Mouse (Mus musculus) liver, embryonic 11.5 days (tissue): ENCODE measurements around the gene Glod4. TPM values are rescaled to one million over a fixed set of nuclear protein-coding genes. Genes with fewer than 3 reads are reported as not detected.

Experiments
- ATAC-seq: fragments of 200-750 bp; cut with Nextera tagmentation; replicated peaks from 2 replicates; pipeline ENCODE4 v1.8.0; 2017; ENCODE audit warnings: moderate number of reproducible peaks, mild to moderate bottlenecking, moderate TSS enrichment, moderate library complexity; ENCODE audit not compliant: low FRiP score
- DNase-seq: peaks from one replicate; pipeline ENCODE4 v3.0.0-alpha.2; 2017; ENCODE audit warnings: low spot score
- H3K27ac ChIP-seq: fragments of 300-500 bp; sonication (generic); 2 replicates; pipeline ENCODE4 v1.5.1; 2014; ENCODE audit warnings: mild to moderate bottlenecking, low read depth, low read length, control low read depth
- H3K27me3 ChIP-seq: fragments of 300-500 bp; sonication (generic); replicated peaks from 2 replicates; pipeline ENCODE4 v1.6.1; 2014; ENCODE audit warnings: low read length, mixed read lengths; ENCODE audit not compliant: control insufficient read depth, insufficient read depth
- H3K36me3 ChIP-seq: fragments of 300-500 bp; sonication (generic); 2 replicates; pipeline ENCODE4 v1.6.1; 2014; ENCODE audit warnings: mild to moderate bottlenecking, low read length, moderate library complexity, mixed read lengths; ENCODE audit not compliant: control insufficient read depth, insufficient read depth
- H3K4me1 ChIP-seq: fragments of 300-500 bp; sonication (generic); replicated peaks from 2 replicates; pipeline ENCODE4 v1.6.1; 2014; ENCODE audit warnings: low read length, mixed read lengths; ENCODE audit not compliant: control insufficient read depth, insufficient read depth
- H3K4me2 ChIP-seq: fragments of 300-500 bp; sonication (generic); 2 replicates; pipeline ENCODE4 v1.6.1; 2014; ENCODE audit warnings: mild to moderate bottlenecking, control low read depth, moderate library complexity
- H3K4me3 ChIP-seq: fragments of 300-500 bp; sonication (generic); 2 replicates; pipeline ENCODE4 v1.5.1; 2014; ENCODE audit warnings: low read depth, low read length, control low read depth
- H3K9ac ChIP-seq: fragments of 300-500 bp; sonication (generic); 2 replicates; pipeline ENCODE4 v1.6.1; 2014; ENCODE audit warnings: low read depth, low read length, control low read depth
- H3K9me3 ChIP-seq: fragments of 300-500 bp; sonication (generic); 2 replicates; pipeline ENCODE4 v1.6.1; 2016; ENCODE audit warnings: low read length, inconsistent platforms, mixed read lengths; ENCODE audit not compliant: control insufficient read depth
- WGBS: fragments of 180-500 bp; shearing (Covaris S2); extraction: QIAGEN DNeasy Blood & Tissue Kit; methylation state at CpG from one replicate; pipeline ENCODE4 v1.1.7; 2014; 5-methylcytosine and 5-hydroxymethylcytosine counted together
- polyA plus RNA-seq: library from polyadenylated mRNA; unstranded; fragments of >200 nt; fragmentation: Nextera tagmentation; extraction: Ambion mirVana; gene quantifications from 2 replicates; pipeline ENCODE4 v1.2.1, GENCODE M21; 2014

Glod4 gene
- polyA plus RNA-seq, 1 experiment from 2014 or later, result 137 TPM

DNA sequence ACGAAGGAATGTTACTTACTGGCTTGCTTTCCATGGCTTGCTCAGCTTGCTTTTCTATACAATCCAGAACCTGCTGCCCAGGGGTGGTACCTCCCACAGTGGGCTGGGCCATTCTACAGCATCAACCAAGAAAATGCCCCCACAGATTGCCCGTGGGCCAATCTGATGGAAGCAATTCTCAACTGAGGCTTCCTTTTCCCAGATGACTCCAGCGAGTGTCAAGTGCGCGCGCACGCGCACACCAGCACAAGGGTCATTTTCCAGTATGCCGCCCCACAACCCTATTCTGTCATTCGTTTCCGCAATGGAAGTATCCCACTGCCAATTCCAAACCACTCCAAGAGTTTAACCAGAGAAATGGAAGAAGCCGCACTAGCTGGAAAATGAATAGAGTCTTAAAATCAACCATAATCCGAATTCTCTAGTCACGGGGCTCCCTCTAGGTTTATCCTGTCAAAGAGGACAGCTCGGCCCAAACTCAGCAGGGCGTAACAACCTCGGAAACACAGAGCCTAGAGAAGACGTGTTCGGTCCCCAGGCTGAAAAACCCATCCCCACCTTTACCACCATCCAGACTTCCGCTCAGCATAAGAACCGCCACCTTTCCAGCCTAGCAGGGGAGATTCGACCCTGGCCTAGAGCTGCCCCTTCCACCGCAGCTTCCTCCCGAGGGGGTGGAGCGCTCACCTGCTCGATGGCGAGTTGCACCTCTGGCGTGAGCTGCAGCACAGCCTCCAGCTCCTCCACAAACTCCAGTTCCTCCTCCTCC is 64.6 kb downstream of the Glod4 start:
- Histone ChIP-seq H3K9ac (peak overlapping the region; percentile 86), H3K4me1 (peaks cover 5% of the 10 kb centered on the region; the same call in 1 of the 2 replicates), H3K27ac (peak overlapping the region; percentile 53; the same call in 1 of the 2 replicates), H3K27me3 (no peaks in the 10 kb centered on the region), H3K9me3 (no peaks in the 10 kb centered on the region), H3K4me3 (peak overlapping the region; percentile 84), H3K36me3 (no peaks in the 10 kb centered on the region), H3K4me2 (peak overlapping the region; percentile 85)
- WGBS, result under 1% methylated on average over 28 of the region's 28 CpGs
- DNase-seq, result peak; percentile 50
- ATAC-seq, result peak; percentile 72

DNA sequence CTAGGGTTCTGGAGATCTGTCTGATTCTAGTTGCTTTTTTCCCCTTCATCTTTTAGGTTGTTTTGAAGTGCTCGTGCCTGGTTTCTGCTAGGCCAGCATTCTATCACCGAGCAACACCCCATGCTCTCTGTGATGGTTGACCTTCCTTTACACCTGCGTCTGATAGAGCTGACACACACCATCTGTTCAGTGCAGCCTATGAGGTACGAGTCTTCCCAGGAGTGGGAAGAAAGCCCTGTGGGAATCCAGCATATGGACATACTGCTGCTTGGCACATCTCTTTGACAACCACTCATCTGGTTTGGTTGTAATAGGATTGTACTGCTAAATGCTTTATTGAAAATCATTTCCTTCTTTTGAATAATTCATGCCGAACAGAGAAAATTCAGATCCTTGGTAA is 73.3 kb downstream of the Glod4 start:
- Histone ChIP-seq H3K9ac (no peak overlapping the region), H3K27ac (no peak overlapping the region), H3K4me3 (no peak overlapping the region), H3K4me1 (no peaks in the 10 kb centered on the region), H3K36me3 (no peaks in the 10 kb centered on the region), H3K9me3 (no peaks in the 10 kb centered on the region), H3K27me3 (no peaks in the 10 kb centered on the region), H3K4me2 (no peak overlapping the region)
- WGBS, result 77% methylated on average over 5 of the region's 5 CpGs
- no peak for ATAC-seq
- no peak for DNase-seq

- H3K27ac ChIP-seq, result no peak overlapping the region
- no peak overlapping the region for H3K4me3 ChIP-seq
- no peaks in the 10 kb centered on the region for H3K4me1 ChIP-seq
- no peak overlapping the region for H3K9ac ChIP-seq
- no peaks in the 10 kb centered on the region for H3K36me3 ChIP-seq
- H3K4me2 ChIP-seq, result no peak overlapping the region
- 94% methylated on average over 3 of the region's 3 CpGs for WGBS
- H3K9me3 ChIP-seq, result no peaks in the 10 kb centered on the region
- DNase-seq (no peak), ATAC-seq (no peak)
- H3K27me3 ChIP-seq, result no peaks in the 10 kb centered on the region
These were observed 74.5 kb downstream of the Glod4 start for GRCm38 (mm10) chr11:76168976-76169375.

DNA sequence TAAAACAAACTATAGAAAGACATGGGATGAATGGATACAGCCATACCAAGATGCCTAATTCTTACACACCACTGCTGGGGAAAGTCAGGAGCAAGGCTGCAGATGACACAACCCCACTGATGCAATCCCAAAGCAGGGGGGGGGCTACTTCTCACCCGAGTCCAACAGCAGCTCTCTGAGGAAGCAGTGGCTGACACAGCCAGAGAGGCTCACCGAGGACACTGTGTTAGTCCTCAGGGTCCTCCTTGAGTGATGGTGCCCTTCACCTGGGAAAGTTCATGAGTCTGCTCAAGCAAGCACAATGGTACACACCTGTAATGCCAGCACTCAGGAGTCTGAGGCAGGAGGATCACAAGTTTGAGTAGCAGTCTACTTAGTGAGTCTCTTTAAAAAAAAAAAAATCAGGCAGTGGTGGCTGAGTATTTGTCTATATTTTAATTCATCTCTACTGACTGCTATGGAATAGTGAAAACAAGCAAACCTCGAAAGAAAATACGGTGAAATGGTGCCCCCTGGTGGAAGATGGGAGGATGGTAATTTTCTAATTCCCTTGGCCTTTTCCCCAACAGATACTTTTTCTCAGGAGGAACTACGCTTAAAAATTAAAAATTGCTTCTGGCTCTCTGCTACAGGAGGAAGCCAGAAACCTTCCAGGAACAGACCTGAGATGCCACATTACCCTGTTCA is 76.3 kb downstream of the Glod4 start:
- H3K4me1 ChIP-seq, result no peaks in the 10 kb centered on the region
- H3K27me3 ChIP-seq, result no peaks in the 10 kb centered on the region
- H3K27ac ChIP-seq, result no peak overlapping the region
- DNase-seq, result peak; percentile 38
- H3K9ac ChIP-seq, result no peak overlapping the region
- H3K4me2 ChIP-seq, result no peak overlapping the region
- ATAC-seq, result no peak
- H3K9me3 ChIP-seq, result no peaks in the 10 kb centered on the region
- no peak overlapping the region for H3K4me3 ChIP-seq
- WGBS, result 24% methylated on average over 5 of the region's 5 CpGs
- no peaks in the 10 kb centered on the region for H3K36me3 ChIP-seq

- H3K27ac ChIP-seq, result no peak overlapping the region
- no peaks in the 10 kb centered on the region for H3K4me1 ChIP-seq
- H3K27me3 ChIP-seq, result no peaks in the 10 kb centered on the region
- ATAC-seq (no peak), DNase-seq (no peak)
- no peak overlapping the region for H3K4me3 ChIP-seq
- H3K4me2 ChIP-seq, result no peak overlapping the region
- over 99% methylated on average over 4 of the region's 4 CpGs for WGBS
- H3K9ac ChIP-seq, result no peak overlapping the region
- H3K9me3 ChIP-seq, result no peaks in the 10 kb centered on the region
- no peaks in the 10 kb centered on the region for H3K36me3 ChIP-seq
These were observed 76.9 kb downstream of the Glod4 start for GRCm38 (mm10) chr11:76166657-76167056.

DNA sequence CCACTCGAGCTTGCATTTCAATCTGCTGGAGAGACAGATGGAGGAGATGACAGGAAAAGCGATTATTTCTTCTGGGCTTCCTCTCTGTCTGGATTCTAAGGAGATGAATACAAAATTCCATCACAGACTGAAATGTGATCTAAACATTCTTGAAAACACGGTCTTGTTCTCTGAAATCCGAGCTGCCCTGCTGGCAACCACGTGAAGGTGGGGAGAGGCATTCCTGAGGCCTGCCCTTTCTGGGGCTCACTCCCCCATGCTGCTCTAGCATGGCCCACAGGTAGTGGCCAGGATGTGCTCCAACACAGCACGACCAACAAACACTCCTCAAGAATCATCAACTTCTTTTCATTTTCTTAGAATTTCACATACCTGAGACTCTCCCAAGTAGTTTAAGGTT is 83.3 kb downstream of the Glod4 start:
- DNase-seq, result no peak
- no peaks in the 10 kb centered on the region for H3K36me3 ChIP-seq
- H3K27ac ChIP-seq, result no peak overlapping the region
- no peaks in the 10 kb centered on the region for H3K9me3 ChIP-seq
- H3K27me3 ChIP-seq, result no peaks in the 10 kb centered on the region
- no peak for ATAC-seq
- no peak overlapping the region for H3K4me2 ChIP-seq
- H3K4me3 ChIP-seq, result no peak overlapping the region
- no peaks in the 10 kb centered on the region for H3K4me1 ChIP-seq
- no peak overlapping the region for H3K9ac ChIP-seq
- 52% methylated on average over 6 of the region's 6 CpGs for WGBS

GRCm38 (mm10) chr11:76158375-76158774 is 85.2 kb downstream of the Glod4 start:
- Histone ChIP-seq H3K4me1 (no peaks in the 10 kb centered on the region; the same call in 1 of the 2 replicates), H3K27ac (no peak overlapping the region), H3K4me2 (no peak overlapping the region), H3K9me3 (no peaks in the 10 kb centered on the region), H3K4me3 (no peak overlapping the region), H3K9ac (no peak overlapping the region), H3K36me3 (no peaks in the 10 kb centered on the region; the same call in 1 of the 2 replicates), H3K27me3 (no peaks in the 10 kb centered on the region)
- DNase-seq (no peak), ATAC-seq (no peak)
- WGBS, result 96% methylated on average over 2 of the region's 2 CpGs

DNA sequence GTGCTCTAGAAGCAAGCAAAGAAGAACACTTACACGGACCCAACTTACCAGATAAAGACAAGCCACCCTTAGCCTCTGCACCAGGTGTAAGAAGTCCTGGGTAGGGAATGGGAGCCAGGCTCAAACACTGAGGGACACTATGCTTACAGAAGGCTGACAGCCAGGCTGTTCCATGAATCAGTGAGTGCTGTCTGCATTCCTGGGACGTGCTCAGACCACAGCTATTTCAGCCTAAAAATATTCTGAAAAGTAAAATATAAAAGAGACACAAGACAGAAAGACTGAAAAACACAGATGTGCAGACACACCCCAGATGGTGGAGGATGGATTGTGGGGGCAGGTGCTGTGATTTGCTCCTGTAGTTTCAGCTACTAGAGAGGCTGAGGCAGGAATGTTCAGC is 88.7 kb downstream of the Glod4 start:
- no peak overlapping the region for H3K9ac ChIP-seq
- no peaks in the 10 kb centered on the region for H3K27me3 ChIP-seq
- no peaks in the 10 kb centered on the region; the same call in 1 of the 2 replicates for H3K4me1 ChIP-seq
- ATAC-seq, result no peak
- H3K36me3 ChIP-seq, result no peaks in the 10 kb centered on the region; the same call in 1 of the 2 replicates
- H3K27ac ChIP-seq, result no peak overlapping the region
- no peak overlapping the region for H3K4me3 ChIP-seq
- no peaks in the 10 kb centered on the region for H3K9me3 ChIP-seq
- WGBS, result 83% methylated on average over 2 of the region's 2 CpGs
- no peak for DNase-seq
- H3K4me2 ChIP-seq, result no peak overlapping the region
